Mouse (Mus musculus): ENCODE measurements around the gene Tnfsfm13.

GRCm38 (mm10) chr11:69666665-69667005, 29.3 kb downstream of the Tnfsfm13 start:
- TF ChIP-seq CTCF (IDR thresholded peaks at IDR 0.05; ENCODE audit: insufficient read depth, low read length) (no peak), POLR2A (IDR thresholded peaks at IDR 0.05; ENCODE audit: borderline replicate concordance, extremely low read depth, low read depth, low read length) (no peak)

All from lung, adult 2 months (tissue).